Mouse (Mus musculus) Patski (cell line): ENCODE results near the gene Fnip2. TPM values are rescaled to one million over a fixed set of nuclear protein-coding genes. Genes with fewer than 3 reads are reported as not detected.
A peak's percentile ranks its signal among the peaks of the same experiment; 100 is the strongest.

Experiments
- ATAC-seq: fragments of 100-300 bp; one replicate; pipeline ENCODE4 v1.8.0; 2021
- CTCF ChIA-PET: fragments of 350-600 bp; sonication (Branson Sonifier 250); formaldehyde crosslinking; loops from one replicate; lab custom pipeline; 2022; ENCODE audit warnings: inconsistent platforms; lab: Charles Lee
- POLR2A ChIA-PET: fragments of 350-600 bp; sonication (Branson Sonifier 250); formaldehyde crosslinking; loops from one replicate; lab custom pipeline; 2022; ENCODE audit warnings: antibody characterized with exemption, inconsistent platforms; lab: Charles Lee
- DNase-seq: peaks from one replicate; pipeline ENCODE4 v3.0.0-alpha.2; 2011; ENCODE audit warnings: low read depth, low spot score
- H3K27me3 ChIP-seq: fragments of 371-371 bp; one replicate; pipeline ENCODE4 v1.5.1; 2021
- CTCF ChIP-seq: fragments of 100-300 bp; IDR thresholded peaks from one replicate; pipeline ENCODE4 v1.5.1; 2021
- in situ Hi-C: fragments of 300-500 bp; cut with MboI; formaldehyde crosslinking; loops from 3 replicates; pipeline ENCODE4 v1.11.1; 2018; ENCODE audit warnings: low pct_unique_long_range_greater_than_20kb, mixed read lengths
- polyA plus RNA-seq: library from polyadenylated mRNA; unstranded; gene quantifications from one replicate; pipeline ENCODE4 v1.2.3, GENCODE M21; 2021

The Fnip2 gene
- 16.9 TPM for polyA plus RNA-seq

DNA sequence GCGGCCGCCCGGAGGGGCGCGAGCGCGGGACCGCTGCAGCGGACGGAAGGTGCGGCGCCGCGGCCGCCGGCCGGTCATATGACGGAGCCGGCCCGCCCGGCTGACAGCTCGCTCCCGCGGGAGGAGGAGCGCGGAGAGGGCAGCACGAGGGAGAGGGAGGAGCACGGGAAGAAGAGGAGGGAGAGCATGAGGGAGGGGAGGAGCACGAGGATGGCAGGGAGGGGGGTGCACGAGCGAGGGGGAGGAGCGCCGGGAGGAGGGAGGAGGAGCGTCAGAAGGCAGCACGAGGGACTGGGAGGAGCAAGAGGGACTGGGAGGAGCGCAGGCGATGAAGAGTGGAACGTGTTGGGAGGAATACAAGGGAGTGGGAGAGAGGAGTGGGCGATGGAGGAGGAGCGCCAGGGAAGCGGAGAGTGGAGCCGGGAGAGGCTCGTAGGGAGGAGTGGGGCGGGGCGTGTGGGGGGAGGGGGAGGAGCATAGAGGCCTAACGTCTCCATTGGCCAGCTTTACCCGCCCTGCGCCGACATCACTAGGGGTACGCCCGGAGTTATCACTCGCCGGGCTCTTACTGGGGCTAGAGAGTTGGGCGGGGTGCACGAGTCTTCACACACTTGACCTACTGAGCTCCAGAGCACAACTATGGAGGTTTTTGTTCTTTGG, at the start of gene Fnip2:
Gene Fnip2, minus strand, starts transcription at position 94 of the 660 bp plus-strand sequence.
- ChIA-PET POLR2A (interaction anchor here (0.7 to 1.8 kb wide), 4 partner anchors 9 to 31 kb away, joined by 4 to 6 read pairs (median 6); no protein-coding TSS in a partner anchor), CTCF (interaction anchor here (1.1 to 3.3 kb wide), 7 partner anchors 11 to 366 kb away, joined by 3 to 20 read pairs (median 4); no protein-coding TSS in a partner anchor)
- H3K27me3 ChIP-seq: no peaks in the 10 kb centered on the region
- ATAC-seq (peak; percentile 90), DNase-seq (peak; percentile 96)
- no peak for TF ChIP-seq CTCF
- in situ Hi-C loops: no loop called here

DNA sequence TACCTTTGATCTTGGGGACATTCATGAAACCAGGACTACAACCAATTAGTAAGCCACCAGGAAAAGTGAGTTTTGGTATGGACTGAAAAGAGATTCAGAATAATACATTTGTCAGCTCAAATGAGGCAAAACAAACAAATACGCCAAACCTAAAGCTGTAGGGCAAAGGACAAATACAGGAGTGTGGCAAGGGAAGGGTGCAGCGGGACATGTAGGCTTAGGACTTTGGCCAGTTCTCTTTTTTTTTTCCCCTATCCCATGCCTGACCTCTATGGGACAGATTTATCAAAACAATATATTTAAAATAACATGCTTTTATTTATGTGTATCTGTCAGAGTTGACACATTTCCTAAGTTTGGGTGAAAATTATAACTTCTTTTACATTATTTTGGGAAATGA, 42.3 kb upstream of the Fnip2 start:
- ATAC-seq: no peak
- no peak for DNase-seq
- H3K27me3 ChIP-seq: no peaks in the 10 kb centered on the region
- in situ Hi-C loops: no loop called here
- ChIA-PET POLR2A (interaction anchor here (0.6 kb wide), 1 partner anchor 336 kb away, joined by 3 read pairs; no protein-coding TSS in a partner anchor), CTCF (no interaction called here)
- no peak for TF ChIP-seq CTCF

DNA sequence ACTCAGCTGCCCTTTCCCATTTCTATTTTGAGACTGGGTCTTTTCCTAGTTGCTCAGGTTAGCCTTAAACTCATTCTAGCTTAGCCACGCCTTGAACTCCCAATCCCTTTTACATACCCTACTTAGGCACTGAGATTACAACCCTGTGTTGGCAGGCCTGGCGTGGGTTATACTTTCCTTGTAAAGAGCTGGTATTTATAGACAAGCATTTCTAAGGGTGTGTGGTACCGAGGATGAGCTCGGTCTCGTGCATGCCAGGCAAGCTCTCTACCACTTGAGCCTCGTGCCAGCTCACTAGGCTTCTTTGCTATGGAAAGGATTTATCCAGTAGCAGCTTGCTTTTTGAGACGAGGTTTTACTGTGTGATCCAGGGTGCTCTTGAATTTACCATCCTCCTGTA, 27.9 kb upstream of the Fnip2 start:
- no peak for ATAC-seq
- no peaks in the 10 kb centered on the region for H3K27me3 ChIP-seq
- no peak for DNase-seq
- ChIA-PET POLR2A (no interaction called here), CTCF (interaction anchor here (1.2 kb wide), 1 partner anchor 8 kb away, joined by 3 read pairs; no protein-coding TSS in a partner anchor)
- TF ChIP-seq CTCF: no peak
- in situ Hi-C loops: no loop called here

DNA sequence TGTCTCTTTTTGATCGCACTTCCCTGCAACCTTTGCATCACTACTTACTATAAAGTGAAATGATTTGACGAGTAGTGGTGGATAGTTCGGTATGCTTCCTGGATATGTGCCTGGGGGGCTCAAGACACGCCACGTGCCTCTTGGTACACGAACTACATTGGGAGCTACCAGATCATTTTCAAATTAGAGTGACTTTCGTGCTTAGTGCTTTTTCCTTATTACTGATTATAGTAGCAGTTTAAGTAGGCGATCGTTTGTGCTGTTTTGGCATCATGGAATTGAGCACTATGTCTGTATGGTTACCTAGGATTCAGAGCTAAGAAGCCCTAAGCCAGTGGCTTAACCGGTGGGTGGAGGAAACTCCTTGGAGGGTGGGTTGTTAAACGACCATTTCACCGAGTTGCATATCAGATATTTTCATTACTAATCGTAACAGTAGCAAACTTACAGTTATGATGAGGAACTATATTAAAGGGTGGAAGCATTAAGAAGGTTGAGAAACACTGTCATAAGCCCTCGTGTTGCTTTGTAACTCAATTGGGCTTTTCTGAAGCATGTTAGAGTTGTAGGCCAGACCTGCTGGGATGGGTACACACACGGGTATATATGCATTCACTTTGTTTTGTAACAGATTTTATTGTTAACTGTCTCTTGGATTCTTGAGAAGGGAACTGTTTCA, 24.3 kb upstream of the Fnip2 start:
- in situ Hi-C loops: loop anchor here (5.0 kb wide), 2 partner anchors 305 to 635 kb away; partner anchors contain the start of gene Rapgef2
- CTCF ChIA-PET: interaction anchor here (1.0 to 2.1 kb wide), 2 partner anchors 91 to 395 kb away, joined by 3 to 5 read pairs; no protein-coding TSS in a partner anchor
- peak; percentile 7 for ATAC-seq
- no peak for DNase-seq
- H3K27me3 ChIP-seq: no peaks in the 10 kb centered on the region
- no peak for TF ChIP-seq CTCF
- POLR2A ChIA-PET: no interaction called here

DNA sequence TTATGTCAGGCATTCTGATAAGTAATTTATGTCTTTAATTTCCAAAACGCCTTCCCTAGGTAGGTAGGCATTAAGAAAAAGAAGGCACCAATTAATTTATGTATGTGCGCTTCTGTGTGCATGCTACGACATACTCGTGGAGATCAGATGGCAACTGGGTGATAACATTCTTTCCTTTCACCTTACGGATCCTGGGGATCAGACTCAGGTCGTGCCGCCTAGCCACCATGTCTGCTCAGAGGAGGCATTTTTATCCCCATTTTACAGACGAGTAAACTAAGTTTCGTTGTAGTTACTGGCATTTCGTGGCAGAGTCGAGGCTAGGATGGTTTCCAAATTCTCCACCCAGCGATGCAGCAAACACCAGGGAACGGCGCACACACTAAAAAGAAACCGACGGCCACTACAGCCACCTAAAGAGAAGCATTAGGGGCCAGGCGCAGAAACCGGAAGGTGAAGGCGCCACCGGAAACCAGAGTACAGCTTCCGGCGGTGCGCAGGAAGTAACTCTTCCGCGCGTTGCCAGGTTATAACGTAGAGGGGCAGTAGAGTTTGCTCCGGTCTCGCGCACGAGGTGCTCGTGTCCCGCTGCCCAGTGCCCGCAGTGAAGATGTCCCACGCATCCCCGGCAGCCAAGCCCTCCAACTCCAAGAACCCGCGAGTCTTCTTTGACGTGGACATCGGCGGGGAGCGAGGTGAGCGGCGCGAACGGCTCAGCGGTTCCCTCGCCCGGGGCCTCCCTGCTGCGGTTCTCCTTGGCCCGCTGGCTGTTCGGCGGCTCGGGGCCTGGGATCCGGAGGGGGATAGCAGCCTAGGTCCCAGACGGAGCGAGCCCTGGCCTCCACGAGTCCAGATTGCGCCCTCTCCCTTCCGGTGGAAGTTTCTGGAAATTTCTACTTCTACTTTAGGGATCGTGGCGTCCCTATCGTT, 23.5 kb upstream of the Fnip2 start, which contains the start of gene Ppid:
Gene Ppid, plus strand, starts transcription at position 480 of the 930 bp plus-strand sequence.
- CTCF ChIA-PET: interaction anchor here (0.6 to 2.1 kb wide), 3 partner anchors 54 to 394 kb away, joined by 3 to 5 read pairs (median 3); no protein-coding TSS in a partner anchor
- H3K27me3 ChIP-seq: no peaks in the 10 kb centered on the region
- DNase-seq (peak; percentile 48), ATAC-seq (peak; percentile 80)
- in situ Hi-C loops: loop anchor here (5.0 kb wide), 2 partner anchors 304 to 634 kb away; partner anchors contain the start of gene Rapgef2
- TF ChIP-seq CTCF: no peak
- POLR2A ChIA-PET: interaction anchor here (1.2 kb wide), 1 partner anchor 347 kb away, joined by 4 read pairs; no protein-coding TSS in a partner anchor

DNA sequence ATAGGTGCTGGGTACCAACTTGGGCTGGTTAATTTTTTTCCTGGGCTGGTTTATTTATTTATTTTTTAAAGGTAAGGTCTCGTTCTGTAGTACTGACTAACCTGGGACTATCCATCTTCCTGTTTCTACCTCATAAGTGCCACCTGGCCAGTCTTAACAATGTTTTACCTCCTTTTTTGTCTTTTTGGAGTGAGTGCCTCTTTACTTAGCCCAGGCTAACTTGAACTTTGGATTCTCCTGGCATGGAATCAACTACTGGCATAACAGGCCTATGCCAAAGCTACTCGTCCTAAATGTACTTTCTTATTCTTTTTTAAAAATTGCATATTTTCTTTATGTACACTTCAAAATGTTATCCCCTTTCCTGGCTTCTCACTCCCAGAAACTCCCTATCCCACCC, 22.1 kb upstream of the Fnip2 start:
- in situ Hi-C loops: loop anchor here (5.0 to 10.0 kb wide), 4 partner anchors 95 to 632 kb away; partner anchors contain the start of gene Rapgef2
- CTCF ChIA-PET: interaction anchor here (1.3 to 4.8 kb wide), 6 partner anchors 12 to 392 kb away, joined by 3 to 32 read pairs (median 5); no protein-coding TSS in a partner anchor
- no peak for ATAC-seq

DNA sequence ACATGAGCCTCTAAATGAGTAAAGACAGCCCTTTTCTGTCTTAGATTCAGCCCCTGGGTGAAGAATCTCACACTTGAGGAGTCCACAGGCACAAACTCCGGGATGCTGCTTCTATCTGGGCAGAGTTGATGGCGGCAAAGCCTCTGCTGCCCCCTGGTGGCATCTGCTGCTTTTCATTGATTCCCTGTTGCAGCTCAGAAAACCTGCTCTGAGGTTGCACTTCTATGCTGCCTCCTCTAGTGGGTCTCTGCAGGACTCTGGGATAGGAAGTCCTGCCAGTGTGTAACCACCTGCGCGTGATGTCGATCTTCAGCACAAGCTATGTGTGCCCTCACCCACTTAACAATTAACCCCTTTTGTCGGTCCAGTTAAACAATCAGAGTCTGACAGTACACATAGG, 19.2 kb upstream of the Fnip2 start:
- peak; percentile 81 for DNase-seq
- CTCF ChIA-PET: interaction anchor here (0.7 to 4.8 kb wide), 28 partner anchors 9 to 495 kb away, joined by 3 to 32 read pairs (median 4); no protein-coding TSS in a partner anchor
- in situ Hi-C loops: loop anchor here (10.0 kb wide), 2 partner anchors 92 to 362 kb away; no protein-coding TSS in a partner anchor
- peak; percentile 99 for TF ChIP-seq CTCF
- POLR2A ChIA-PET: interaction anchor here (1.1 kb wide), 1 partner anchor 300 kb away, joined by 3 read pairs; the partner anchor contains the start of gene Rapgef2
- peak; percentile 93 for ATAC-seq
- peaks cover 5% of the 10 kb centered on the region for H3K27me3 ChIP-seq

More for the DNA sequence above, 22.1 kb upstream of the Fnip2 start:
- no peak for DNase-seq
- POLR2A ChIA-PET: interaction anchor here (0.6 to 1.2 kb wide), 2 partner anchors 346 to 513 kb away, joined by 3 to 4 read pairs; no protein-coding TSS in a partner anchor
- TF ChIP-seq CTCF: no peak
- no peaks in the 10 kb centered on the region for H3K27me3 ChIP-seq

DNA sequence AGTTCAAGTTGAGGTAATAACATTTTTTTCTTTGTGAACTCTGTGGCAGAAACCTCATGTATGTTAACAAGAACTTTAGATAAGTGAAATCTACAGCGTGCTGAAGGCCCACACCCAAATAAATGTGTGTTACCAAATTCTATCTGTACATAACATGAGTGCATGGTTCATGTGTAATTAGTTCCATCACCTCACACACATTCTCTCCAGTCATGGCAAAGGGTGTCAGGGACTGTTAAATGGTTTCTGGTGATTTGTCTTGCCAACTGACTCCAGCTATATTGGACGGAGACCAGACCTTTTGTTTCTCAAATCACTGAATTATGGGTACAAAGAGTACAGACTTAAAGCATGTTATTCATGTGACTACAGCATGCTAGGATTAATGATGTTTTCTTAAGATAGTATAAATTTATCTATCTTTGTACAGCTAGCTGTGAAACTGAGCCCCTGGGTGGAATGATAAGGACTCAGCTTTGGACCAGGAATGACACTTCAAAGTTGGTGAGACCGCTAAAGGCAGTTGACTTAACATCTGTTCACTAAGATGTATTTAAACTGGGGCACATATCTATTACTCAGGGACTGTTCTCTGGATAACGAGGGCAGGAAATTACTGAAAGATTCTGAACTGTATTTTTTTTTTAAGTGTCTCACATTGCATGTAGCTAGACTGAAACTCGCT, 12.4 kb upstream of the Fnip2 start:
- ChIA-PET CTCF (interaction anchor here (0.9 to 3.5 kb wide), 4 partner anchors 10 to 377 kb away, joined by 3 to 20 read pairs (median 9); no protein-coding TSS in a partner anchor), POLR2A (no interaction called here)
- no peak for TF ChIP-seq CTCF
- no peak for DNase-seq
- in situ Hi-C loops: loop anchor here (10.0 kb wide), 2 partner anchors 85 to 355 kb away; no protein-coding TSS in a partner anchor
- ATAC-seq: no peak
- H3K27me3 ChIP-seq: peaks cover 5% of the 10 kb centered on the region
